Mouse (Mus musculus) lung, postnatal 0 days (tissue): Measurements from ENCODE around the gene Abcg1.

Experiments used
- CTCF ChIP-seq: IDR thresholded peaks from 2 replicates; pipeline ENCODE4 v1.5.1; 2016; ENCODE audit warnings: antibody characterized with exemption, mild to moderate bottlenecking
- EP300 ChIP-seq: IDR thresholded peaks from 2 replicates; pipeline ENCODE4 v1.6.1; 2016; ENCODE audit warnings: antibody characterized with exemption, mild to moderate bottlenecking, control low read depth

- TF ChIP-seq CTCF (no peak), EP300 (no peak)
Observed at GRCm38 (mm10) chr17:31074666-31075065, 17.2 kb downstream of the Abcg1 start.
